Mouse (Mus musculus) CH12.LX (cell line): ENCODE data around the gene Dscam. TPM values are rescaled to one million over a fixed set of nuclear protein-coding genes. Genes with fewer than 3 reads are reported as not detected.
A peak's percentile ranks its signal among the peaks of the same experiment; 100 is the strongest.

Experiments used
- DNase-seq: peaks from one replicate; pipeline ENCODE4 v3.0.0-alpha.2; 2013; ENCODE audit errors: extremely low read depth
- H3K27ac ChIP-seq: 2 replicates; pipeline ENCODE4 v1.5.1; 2012; ENCODE audit warnings: low read depth, mild to moderate bottlenecking, control low read depth, moderate library complexity; ENCODE audit not compliant: insufficient read depth
- H3K27me3 ChIP-seq: replicated peaks from 2 replicates; pipeline ENCODE3; 2012; ENCODE audit warnings: inconsistent platforms
- H3K36me3 ChIP-seq, 2 experiments: replicated peaks in 1 of 2; 2 replicates each; pipeline versions ENCODE3 to v1.6.1; 2012; ENCODE audit warnings: inconsistent platforms in 1 of 2, low read length in 1 of 2, mild to moderate bottlenecking in 1 of 2, mixed read lengths in 1 of 2, moderate library complexity in 1 of 2; ENCODE audit not compliant: control insufficient read depth in 1 of 2, insufficient read depth in 1 of 2
- H3K4me1 ChIP-seq, 2 experiments: 2 replicates each; pipeline ENCODE4 v1.6.1; 2012; ENCODE audit warnings: inconsistent platforms in 1 of 2, moderate library complexity in 1 of 2; ENCODE audit not compliant: insufficient read depth in 2 of 2, control insufficient read depth in 1 of 2
- H3K4me2 ChIP-seq: 2 replicates; pipeline ENCODE4 v1.6.1; 2012; ENCODE audit warnings: low read depth, mild to moderate bottlenecking, control low read depth; ENCODE audit not compliant: poor library complexity, insufficient read depth, severe bottlenecking
- H3K4me3 ChIP-seq, 3 experiments: fragments of 150-350 bp in 1 of 3; sonication (generic) in 1 of 3; replicated peaks in 1 of 3; 2 replicates each; pipeline versions ENCODE3 to v1.5.1; 2011 to 2012; ENCODE audit warnings: low read depth in 2 of 3, low read length in 2 of 3, mild to moderate bottlenecking in 2 of 3, moderate library complexity in 2 of 3, control low read depth in 1 of 3, improper control_type of control experiment in 1 of 3, inconsistent platforms in 1 of 3, mixed read lengths in 1 of 3; ENCODE audit not compliant: poor library complexity in 1 of 3
- H3K79me2 ChIP-seq: replicated peaks from 2 replicates; pipeline ENCODE4 v1.6.1; 2012; ENCODE audit warnings: mild to moderate bottlenecking, moderate library complexity; ENCODE audit not compliant: control insufficient read depth, poor library complexity, insufficient read depth, severe bottlenecking; ENCODE audit errors: extremely low read depth
- H3K9ac ChIP-seq: 2 replicates; pipeline ENCODE4 v1.6.1; 2012; ENCODE audit warnings: low read depth, mild to moderate bottlenecking, control low read depth, moderate library complexity; ENCODE audit not compliant: insufficient read depth
- H3K9me3 ChIP-seq: replicated peaks from 2 replicates; pipeline ENCODE3; 2012; ENCODE audit warnings: low read length, inconsistent platforms, mixed read lengths
- BHLHE40 ChIP-seq: IDR thresholded peaks from 2 replicates; pipeline ENCODE4 v1.6.1; 2011; ENCODE audit warnings: mild to moderate bottlenecking, low read depth, low read length, improper control_type of control experiment
- EP300 ChIP-seq: IDR thresholded peaks from 2 replicates; pipeline ENCODE4 v1.6.1; 2011; ENCODE audit warnings: low read length, improper control_type of control experiment
- ETS1 ChIP-seq: conservative IDR thresholded peaks from 2 replicates; pipeline ENCODE4 v1.6.1; 2012; ENCODE audit warnings: low read depth, mild to moderate bottlenecking, inconsistent platforms, low read length, improper control_type of control experiment, moderate library complexity
- IRF4 ChIP-seq: IDR thresholded peaks from 2 replicates; pipeline ENCODE4 v1.6.1; 2014; ENCODE audit warnings: low read depth, mild to moderate bottlenecking, inconsistent platforms, low read length, improper control_type of control experiment
- MAFK ChIP-seq: IDR thresholded peaks from 2 replicates; pipeline ENCODE4 v1.6.1; 2011; ENCODE audit warnings: low read length, improper control_type of control experiment; ENCODE audit not compliant: insufficient replicate concordance
- MEF2A ChIP-seq: IDR thresholded peaks from 2 replicates; pipeline ENCODE4 v1.6.1; 2014; ENCODE audit warnings: low read depth, mild to moderate bottlenecking, inconsistent platforms, low read length, improper control_type of control experiment, borderline replicate concordance
- PAX5 ChIP-seq: IDR thresholded peaks from 2 replicates; pipeline ENCODE4 v1.6.1; 2012; ENCODE audit warnings: low read length, inconsistent platforms, mixed read lengths
- POLR2AphosphoS2 ChIP-seq: IDR thresholded peaks from 2 replicates; pipeline ENCODE4 v1.6.1; 2011; ENCODE audit warnings: low read depth, low read length, improper control_type of control experiment
- SMC3 ChIP-seq: IDR thresholded peaks from 2 replicates; pipeline ENCODE4 v1.6.1; 2011; ENCODE audit warnings: low read depth, low read length, improper control_type of control experiment
- TCF12 ChIP-seq: IDR thresholded peaks from 2 replicates; pipeline ENCODE4 v1.6.1; 2014; ENCODE audit warnings: low read depth, mild to moderate bottlenecking, inconsistent platforms, low read length, improper control_type of control experiment
- USF1 ChIP-seq: IDR thresholded peaks from 2 replicates; pipeline ENCODE4 v1.6.1; 2014; ENCODE audit warnings: low read depth, mild to moderate bottlenecking, inconsistent platforms, low read length, improper control_type of control experiment
- USF2 ChIP-seq: conservative IDR thresholded peaks from 2 replicates; pipeline ENCODE4 v1.6.1; 2011; ENCODE audit warnings: low read depth, low read length, improper control_type of control experiment
- ZMIZ1 ChIP-seq: IDR thresholded peaks from 2 replicates; pipeline ENCODE4 v1.6.1; 2012; ENCODE audit warnings: low read depth, mild to moderate bottlenecking, inconsistent platforms, low read length, improper control_type of control experiment
- dilution Hi-C: fragments of 300-500 bp; cut with MboI; formaldehyde crosslinking; loops from 2 replicates; pipeline ENCODE4 v1.14.3; 2020; ENCODE audit warnings: low sequenced_read_pairs; ENCODE audit not compliant: extremely low pct_unique_long_range_greater_than_20kb, extremely low pct_ligation_motif_present
- in situ Hi-C: fragments of 300-500 bp; cut with MboI; formaldehyde crosslinking; loops from 3 replicates; pipeline ENCODE4 v1.14.3; 2019; ENCODE audit warnings: low sequenced_read_pairs, low pct_ligation_motif_present, low pct_unique_long_range_greater_than_20kb, mixed read lengths
- polyA plus RNA-seq: library from polyadenylated mRNA; unstranded; fragments of >175 nt; gene quantifications from 2 replicates; pipeline ENCODE4 v1.2.1, GENCODE M21; 2012; ENCODE audit warnings: low read depth; ENCODE audit not compliant: insufficient read length
- total RNA-seq, 2 experiments: library from RNA; depleted of rRNA; stranded (reverse); fragments of 300-350 nt in 1 of 2; fragments of >200 nt in 1 of 2; gene quantifications; 2 replicates each; pipeline ENCODE4 v1.2.3; 2012 to 2014

The Dscam gene
- total and polyA plus RNA-seq, 3 experiments, result under 0.01 to 0.39 (median 0.12) TPM

- dilution Hi-C loops, result no loop called here
Observed at GRCm38 (mm10) chr16:97075920-97076572, 94.5 kb downstream of the Dscam start.

GRCm38 (mm10) chr16:97075137-97075902 is 95.2 kb downstream of the Dscam start:
- H3K36me3 ChIP-seq, result no peaks in the 10 kb centered on the region
- peak; percentile 34 for DNase-seq
- H3K4me2 ChIP-seq, result peak overlapping the region; percentile 9; the same call in 1 of the 2 replicates
- peaks cover 5 to 49% of the 10 kb centered on the region in 2 experiments; a peak in 3 of 4 replicates for H3K4me1 ChIP-seq
- no peaks in the 10 kb centered on the region for H3K27me3 ChIP-seq
- no peak overlapping the region for H3K4me3 ChIP-seq
- dilution Hi-C loops (no loop called here), in situ Hi-C loops (no loop called here)
- no peak for TF ChIP-seq MEF2A
- no peak for TF ChIP-seq ZMIZ1
- TF ChIP-seq BHLHE40, result no peak
- TF ChIP-seq PAX5, result no peak
- TF ChIP-seq USF1, result peak; percentile 27
- TF ChIP-seq POLR2AphosphoS2, result no peak
- H3K9me3 ChIP-seq, result no peaks in the 10 kb centered on the region
- H3K79me2 ChIP-seq, result no peaks in the 10 kb centered on the region
- no peak overlapping the region for H3K9ac ChIP-seq
- H3K27ac ChIP-seq, result no peak overlapping the region

More at GRCm38 (mm10) chr16:97075920-97076572, 94.5 kb downstream of the Dscam start:
- Histone ChIP-seq H3K36me3 (no peaks in the 10 kb centered on the region), H3K4me2 (no peak overlapping the region), H3K9ac (no peak overlapping the region), H3K4me3 (no peak overlapping the region), H3K4me1 (peaks cover 5 to 49% of the 10 kb centered on the region in 2 experiments; a peak in 3 of 4 replicates), H3K27ac (no peak overlapping the region), H3K79me2 (no peaks in the 10 kb centered on the region), H3K27me3 (no peaks in the 10 kb centered on the region), H3K9me3 (no peaks in the 10 kb centered on the region)
- in situ Hi-C loops, result no loop called here
- peak; percentile 57 for DNase-seq
- no peak for TF ChIP-seq USF2
- TF ChIP-seq ETS1, result peak; percentile 60
- TF ChIP-seq EP300, result peak; percentile 75
- no peak for TF ChIP-seq SMC3
- peak; percentile 76 for TF ChIP-seq BHLHE40
- peak; percentile 47; the same call in 1 of the 2 replicates for TF ChIP-seq MEF2A
- TF ChIP-seq TCF12, result peak; percentile 33; the same call in 1 of the 2 replicates
- TF ChIP-seq MAFK, result peak; percentile 75
- TF ChIP-seq IRF4, result peak; percentile 84
